Mouse (Mus musculus): ENCODE measurements around the gene H2-Eb2. TPM values are rescaled to one million over a fixed set of nuclear protein-coding genes. Genes with fewer than 3 reads are reported as not detected.

Gene H2-Eb2
- polyA plus RNA-seq, 1 experiment from 2014 or later = not detected

- H3K9me3 ChIP-seq (replicated peaks; ENCODE audit: low read length) = no peaks in the 10 kb centered on the region
- 44% methylated on average over 6 of the region's 6 CpGs for WGBS
Observed at GRCm38 (mm10) chr17:34377450-34378209, 52.2 kb downstream of the H2-Eb2 start.

DNA sequence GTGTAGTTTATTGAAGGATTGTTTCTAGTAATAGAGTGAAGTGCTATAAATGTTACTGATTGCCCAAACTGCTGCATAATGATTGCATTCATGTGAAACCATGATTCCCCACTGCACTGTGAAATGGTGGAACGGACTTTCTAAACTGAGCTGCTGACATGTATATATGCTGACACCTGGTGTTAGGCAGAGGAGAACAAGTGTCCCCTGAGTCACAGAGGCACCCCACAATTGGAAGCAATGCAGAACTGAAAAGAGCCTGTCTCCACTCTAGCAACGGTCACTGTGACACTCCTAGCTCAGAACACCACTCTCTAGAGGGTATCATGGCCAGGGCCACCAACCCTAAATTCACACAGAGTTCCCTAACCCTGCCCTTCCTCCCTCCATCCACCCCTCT is 53.3 kb downstream of the H2-Eb2 start:
- no peak for ATAC-seq (replicated peaks; ENCODE audit: low FRiP score, low read depth)
- Histone ChIP-seq H3K36me3 (ENCODE audit: insufficient read depth, low read length) (no peaks in the 10 kb centered on the region), H3K4me2 (ENCODE audit: low read length) (no peak overlapping the region), H3K27ac (no peak overlapping the region), H3K9ac (ENCODE audit: low read depth, low read length) (no peak overlapping the region), H3K27me3 (ENCODE audit: insufficient read depth, low read length) (no peaks in the 10 kb centered on the region), H3K9me3 (replicated peaks; ENCODE audit: low read length) (no peaks in the 10 kb centered on the region), H3K4me1 (replicated peaks; ENCODE audit: insufficient read depth, low read length) (no peaks in the 10 kb centered on the region), H3K4me3 (replicated peaks; ENCODE audit: low read depth, low read length) (no peak overlapping the region)
- DNase-seq (ENCODE audit: low spot score) = no peak
- 75% methylated on average over 2 of the region's 2 CpGs for WGBS
- TF ChIP-seq CTCF (IDR thresholded peaks at IDR 0.05; ENCODE audit: low read depth) = no peak

More at GRCm38 (mm10) chr17:34377450-34378209, 52.2 kb downstream of the H2-Eb2 start:
- no peak overlapping the region for H3K9ac ChIP-seq (ENCODE audit: low read depth, low read length)
- DNase-seq (ENCODE audit: low spot score) (no peak), ATAC-seq (replicated peaks; ENCODE audit: low FRiP score, low read depth) (no peak)
- TF ChIP-seq CTCF (IDR thresholded peaks at IDR 0.05; ENCODE audit: low read depth) = no peak; the same call in 1 of the 2 replicates
- no peaks in the 10 kb centered on the region for H3K27me3 ChIP-seq (ENCODE audit: insufficient read depth, low read length)
- H3K4me1 ChIP-seq (replicated peaks; ENCODE audit: insufficient read depth, low read length) = no peaks in the 10 kb centered on the region
- H3K27ac ChIP-seq = no peak overlapping the region
- no peak overlapping the region for H3K4me3 ChIP-seq (replicated peaks; ENCODE audit: low read depth, low read length)
- H3K36me3 ChIP-seq (ENCODE audit: insufficient read depth, low read length) = no peaks in the 10 kb centered on the region
- no peak overlapping the region for H3K4me2 ChIP-seq (ENCODE audit: low read length)

GRCm38 (mm10) chr17:34379451-34379850 is 54.0 kb downstream of the H2-Eb2 start:
- no peak overlapping the region for H3K4me3 ChIP-seq (replicated peaks; ENCODE audit: low read depth, low read length)
- no peaks in the 10 kb centered on the region for H3K36me3 ChIP-seq (ENCODE audit: insufficient read depth, low read length)
- WGBS = 82% methylated on average over 7 of the region's 7 CpGs
- no peak overlapping the region for H3K9ac ChIP-seq (ENCODE audit: low read depth, low read length)
- no peak for ATAC-seq (replicated peaks; ENCODE audit: low FRiP score, low read depth)
- H3K27ac ChIP-seq = no peak overlapping the region
- no peaks in the 10 kb centered on the region for H3K4me1 ChIP-seq (replicated peaks; ENCODE audit: insufficient read depth, low read length)
- no peak for TF ChIP-seq CTCF (IDR thresholded peaks at IDR 0.05; ENCODE audit: low read depth)
- H3K27me3 ChIP-seq (ENCODE audit: insufficient read depth, low read length) = no peaks in the 10 kb centered on the region
- no peak for DNase-seq (ENCODE audit: low spot score)
- H3K4me2 ChIP-seq (ENCODE audit: low read length) = no peak overlapping the region
- H3K9me3 ChIP-seq (replicated peaks; ENCODE audit: low read length) = no peaks in the 10 kb centered on the region

- Histone ChIP-seq H3K4me3 (replicated peaks; ENCODE audit: low read depth, low read length) (no peak overlapping the region), H3K9me3 (replicated peaks; ENCODE audit: low read length) (no peaks in the 10 kb centered on the region), H3K36me3 (ENCODE audit: insufficient read depth, low read length) (no peaks in the 10 kb centered on the region), H3K4me2 (ENCODE audit: low read length) (no peak overlapping the region), H3K27me3 (ENCODE audit: insufficient read depth, low read length) (no peaks in the 10 kb centered on the region), H3K9ac (ENCODE audit: low read depth, low read length) (no peak overlapping the region), H3K27ac (no peak overlapping the region), H3K4me1 (replicated peaks; ENCODE audit: insufficient read depth, low read length) (no peaks in the 10 kb centered on the region)
- ATAC-seq (replicated peaks; ENCODE audit: low FRiP score, low read depth) (no peak), DNase-seq (ENCODE audit: low spot score) (no peak)
- 48% methylated on average over 11 of the region's 11 CpGs for WGBS
- TF ChIP-seq CTCF (IDR thresholded peaks at IDR 0.05; ENCODE audit: low read depth) = no peak
Observed at GRCm38 (mm10) chr17:34381876-34382275, 56.4 kb downstream of the H2-Eb2 start.

- Histone ChIP-seq H3K4me2 (ENCODE audit: low read length) (no peak overlapping the region), H3K4me1 (replicated peaks; ENCODE audit: insufficient read depth, low read length) (no peaks in the 10 kb centered on the region), H3K27me3 (ENCODE audit: insufficient read depth, low read length) (no peaks in the 10 kb centered on the region), H3K4me3 (replicated peaks; ENCODE audit: low read depth, low read length) (no peak overlapping the region), H3K36me3 (ENCODE audit: insufficient read depth, low read length) (no peaks in the 10 kb centered on the region), H3K9ac (ENCODE audit: low read depth, low read length) (no peak overlapping the region), H3K27ac (no peak overlapping the region), H3K9me3 (replicated peaks; ENCODE audit: low read length) (no peaks in the 10 kb centered on the region)
- DNase-seq (ENCODE audit: low spot score) = no peak
- TF ChIP-seq CTCF (IDR thresholded peaks at IDR 0.05; ENCODE audit: low read depth) = peak; percentile 47
- no peak for ATAC-seq (replicated peaks; ENCODE audit: low FRiP score, low read depth)
- 75% methylated on average over 7 of the region's 7 CpGs for whole genome bisulfite sequencing
Observed at GRCm38 (mm10) chr17:34383212-34383611, 57.7 kb downstream of the H2-Eb2 start.

- H3K27me3 ChIP-seq (ENCODE audit: insufficient read depth, low read length) = no peaks in the 10 kb centered on the region
- no peaks in the 10 kb centered on the region for H3K4me1 ChIP-seq (replicated peaks; ENCODE audit: insufficient read depth, low read length)
- H3K36me3 ChIP-seq (ENCODE audit: insufficient read depth, low read length) = no peaks in the 10 kb centered on the region
- H3K9me3 ChIP-seq (replicated peaks; ENCODE audit: low read length) = no peaks in the 10 kb centered on the region
- no peak overlapping the region for H3K4me3 ChIP-seq (replicated peaks; ENCODE audit: low read depth, low read length)
- 55% methylated on average over 3 of the region's 3 CpGs for WGBS
- no peak overlapping the region for H3K4me2 ChIP-seq (ENCODE audit: low read length)
- no peak overlapping the region for H3K27ac ChIP-seq
- DNase-seq (ENCODE audit: low spot score) (no peak), ATAC-seq (replicated peaks; ENCODE audit: low FRiP score, low read depth) (no peak)
- no peak for TF ChIP-seq CTCF (IDR thresholded peaks at IDR 0.05; ENCODE audit: low read depth)
- H3K9ac ChIP-seq (ENCODE audit: low read depth, low read length) = no peak overlapping the region
Observed at GRCm38 (mm10) chr17:34384699-34385098, 59.2 kb downstream of the H2-Eb2 start.

Data from kidney, postnatal 0 days (tissue).